Mouse (Mus musculus) erythroblast, embryonic 14.5 days (primary cell): Measurements from ENCODE around the gene Cldn15.

Source experiments
- GATA1 ChIP-seq: IDR thresholded peaks from 2 replicates; pipeline ENCODE4 v1.6.1; 2012; ENCODE audit warnings: low read length, inconsistent platforms, mixed read lengths
- TAL1 ChIP-seq: IDR thresholded peaks from 3 replicates; pipeline ENCODE4 v1.6.1; 2012; ENCODE audit warnings: low read length, inconsistent platforms, mixed read lengths

- TF ChIP-seq GATA1 (no peak), TAL1 (no peak)
These were observed 20.3 kb downstream of the Cldn15 start, which contains the start of gene Plod3 for GRCm38 (mm10) chr5:136986695-136987137.
